Mouse (Mus musculus): Measurements from ENCODE around the gene Slco4a1. TPM values are rescaled to one million over a fixed set of nuclear protein-coding genes. Genes with fewer than 3 reads are reported as not detected.

Gene Slco4a1
- total and polyA plus RNA-seq, 2 experiments from 2014 or later = 2.5 to 5.1 TPM

GRCm38 (mm10) chr2:180468871-180469270 lies 12.8 kb downstream of the Slco4a1 start:
- H3K4me3 ChIP-seq (ENCODE audit: low read depth, low read length) = no peak overlapping the region
- DNase-seq (ENCODE audit: low spot score) (no peak), ATAC-seq (ENCODE audit: low FRiP score) (no peak)
- H3K9me3 ChIP-seq (ENCODE audit: low read length) = no peaks in the 10 kb centered on the region
- TF ChIP-seq CTCF (IDR thresholded peaks at IDR 0.05) = no peak
- H3K36me3 ChIP-seq (ENCODE audit: insufficient read depth, low read length) = no peaks in the 10 kb centered on the region
- H3K4me1 ChIP-seq (ENCODE audit: insufficient read depth, low read length) = no peaks in the 10 kb centered on the region
- no peaks in the 10 kb centered on the region for H3K27me3 ChIP-seq (ENCODE audit: insufficient read depth, low read length)
- no peak overlapping the region for H3K4me2 ChIP-seq (ENCODE audit: low read depth, low read length, poor library complexity, severe bottlenecking)
- H3K27ac ChIP-seq (ENCODE audit: low read depth, low read length) = no peak overlapping the region
- H3K9ac ChIP-seq (replicated peaks; ENCODE audit: low read length, poor library complexity, severe bottlenecking) = no peak overlapping the region
- 93% methylated on average over 8 of the region's 8 CpGs for WGBS

- Histone ChIP-seq H3K4me2 (ENCODE audit: low read depth, low read length, poor library complexity, severe bottlenecking) (no peak overlapping the region), H3K27me3 (ENCODE audit: insufficient read depth, low read length) (no peaks in the 10 kb centered on the region), H3K27ac (ENCODE audit: low read depth, low read length) (no peak overlapping the region), H3K9ac (replicated peaks; ENCODE audit: low read length, poor library complexity, severe bottlenecking) (no peak overlapping the region), H3K4me1 (ENCODE audit: insufficient read depth, low read length) (no peaks in the 10 kb centered on the region), H3K9me3 (ENCODE audit: low read length) (no peaks in the 10 kb centered on the region), H3K36me3 (ENCODE audit: insufficient read depth, low read length) (no peaks in the 10 kb centered on the region), H3K4me3 (ENCODE audit: low read depth, low read length) (no peak overlapping the region)
- ATAC-seq (ENCODE audit: low FRiP score) = no peak
- no peak for TF ChIP-seq CTCF (IDR thresholded peaks at IDR 0.05)
- WGBS = 67% methylated on average over 9 of the region's 9 CpGs
- no peak for DNase-seq (ENCODE audit: low spot score)
These were observed 13.7 kb downstream of the Slco4a1 start for GRCm38 (mm10) chr2:180469768-180470167.

GRCm38 (mm10) chr2:180472306-180473079 lies 16.4 kb downstream of the Slco4a1 start:
- H3K4me3 ChIP-seq (ENCODE audit: low read depth, low read length) = no peak overlapping the region
- 5% methylated on average over 21 of the region's 21 CpGs for WGBS
- H3K9me3 ChIP-seq (ENCODE audit: low read length) = no peaks in the 10 kb centered on the region
- peak; percentile 84 for TF ChIP-seq CTCF (IDR thresholded peaks at IDR 0.05)
- no peaks in the 10 kb centered on the region for H3K27me3 ChIP-seq (ENCODE audit: insufficient read depth, low read length)
- no peaks in the 10 kb centered on the region for H3K4me1 ChIP-seq (ENCODE audit: insufficient read depth, low read length)
- H3K27ac ChIP-seq (ENCODE audit: low read depth, low read length) = no peak overlapping the region
- ATAC-seq (ENCODE audit: low FRiP score) (peak; percentile 41; the same call in 1 of the 2 replicates), DNase-seq (ENCODE audit: low spot score) (peak; percentile 59)
- H3K9ac ChIP-seq (replicated peaks; ENCODE audit: low read length, poor library complexity, severe bottlenecking) = no peak overlapping the region
- H3K36me3 ChIP-seq (ENCODE audit: insufficient read depth, low read length) = no peaks in the 10 kb centered on the region
- no peak overlapping the region for H3K4me2 ChIP-seq (ENCODE audit: low read depth, low read length, poor library complexity, severe bottlenecking)

DNA sequence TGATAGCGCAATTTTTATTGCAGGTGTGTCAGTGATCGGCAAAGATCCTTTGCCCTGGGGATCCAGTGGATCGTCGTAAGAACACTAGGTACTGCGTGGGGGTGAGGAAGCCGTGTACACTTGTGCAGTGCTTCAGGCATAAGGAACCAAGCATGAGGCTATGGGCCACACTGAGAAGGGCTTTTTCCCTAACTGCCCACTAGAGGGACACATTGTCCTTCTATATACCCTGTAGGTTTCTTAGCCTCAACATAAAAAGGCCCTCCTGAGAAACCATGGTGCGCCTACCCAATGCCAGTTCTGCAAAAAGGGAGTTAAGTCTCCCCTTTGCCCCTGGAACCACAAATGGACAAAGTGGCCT lies 17.0 kb downstream of the Slco4a1 start:
- H3K36me3 ChIP-seq (ENCODE audit: insufficient read depth, low read length) = no peaks in the 10 kb centered on the region
- WGBS = 32% methylated on average over 7 of the region's 7 CpGs
- no peak overlapping the region for H3K4me2 ChIP-seq (ENCODE audit: low read depth, low read length, poor library complexity, severe bottlenecking)
- no peak overlapping the region for H3K27ac ChIP-seq (ENCODE audit: low read depth, low read length)
- H3K27me3 ChIP-seq (ENCODE audit: insufficient read depth, low read length) = no peaks in the 10 kb centered on the region
- no peak overlapping the region for H3K4me3 ChIP-seq (ENCODE audit: low read depth, low read length)
- no peaks in the 10 kb centered on the region for H3K9me3 ChIP-seq (ENCODE audit: low read length)
- ATAC-seq (ENCODE audit: low FRiP score) (peak; percentile 76), DNase-seq (ENCODE audit: low spot score) (peak; percentile 94)
- H3K4me1 ChIP-seq (ENCODE audit: insufficient read depth, low read length) = no peaks in the 10 kb centered on the region
- peak; percentile 70 for TF ChIP-seq CTCF (IDR thresholded peaks at IDR 0.05)
- H3K9ac ChIP-seq (replicated peaks; ENCODE audit: low read length, poor library complexity, severe bottlenecking) = no peak overlapping the region

GRCm38 (mm10) chr2:180474864-180475263 lies 18.8 kb downstream of the Slco4a1 start:
- no peaks in the 10 kb centered on the region for H3K4me1 ChIP-seq (ENCODE audit: insufficient read depth, low read length)
- WGBS = 90% methylated on average over 3 of the region's 3 CpGs
- no peak for TF ChIP-seq CTCF (IDR thresholded peaks at IDR 0.05)
- no peak for ATAC-seq (ENCODE audit: low FRiP score)
- no peak for DNase-seq (ENCODE audit: low spot score)
- no peak overlapping the region for H3K27ac ChIP-seq (ENCODE audit: low read depth, low read length)
- H3K4me3 ChIP-seq (ENCODE audit: low read depth, low read length) = no peak overlapping the region
- no peak overlapping the region for H3K4me2 ChIP-seq (ENCODE audit: low read depth, low read length, poor library complexity, severe bottlenecking)
- no peaks in the 10 kb centered on the region for H3K27me3 ChIP-seq (ENCODE audit: insufficient read depth, low read length)
- no peak overlapping the region for H3K9ac ChIP-seq (replicated peaks; ENCODE audit: low read length, poor library complexity, severe bottlenecking)
- no peaks in the 10 kb centered on the region for H3K36me3 ChIP-seq (ENCODE audit: insufficient read depth, low read length)
- no peaks in the 10 kb centered on the region for H3K9me3 ChIP-seq (ENCODE audit: low read length)

DNA sequence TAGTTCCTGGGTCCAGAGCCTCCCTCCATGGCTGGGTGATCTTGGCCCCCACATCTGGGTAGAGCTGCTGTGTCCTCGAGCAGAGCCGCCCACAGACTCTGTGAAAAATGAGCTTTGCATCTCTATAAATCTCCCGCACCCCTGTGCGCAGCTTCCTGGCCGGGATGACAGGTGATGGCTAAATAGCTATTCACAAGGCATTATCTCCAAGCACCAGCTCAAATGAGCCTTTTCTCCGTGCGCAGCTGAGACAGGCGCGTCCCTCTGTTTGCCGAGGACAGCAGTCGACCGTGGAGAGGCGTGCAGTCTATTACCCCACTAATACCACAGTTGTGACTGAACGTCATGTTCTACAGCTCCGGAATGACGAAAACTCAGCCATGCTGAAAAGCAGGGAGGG lies 26.2 kb downstream of the Slco4a1 start:
- H3K9me3 ChIP-seq (ENCODE audit: low read length) = no peaks in the 10 kb centered on the region
- H3K27me3 ChIP-seq (ENCODE audit: insufficient read depth, low read length) = no peaks in the 10 kb centered on the region
- no peak overlapping the region for H3K9ac ChIP-seq (replicated peaks; ENCODE audit: low read length, poor library complexity, severe bottlenecking)
- H3K4me3 ChIP-seq (ENCODE audit: low read depth, low read length) = no peak overlapping the region
- no peak for ATAC-seq (ENCODE audit: low FRiP score)
- no peak overlapping the region for H3K4me2 ChIP-seq (ENCODE audit: low read depth, low read length, poor library complexity, severe bottlenecking)
- H3K36me3 ChIP-seq (ENCODE audit: insufficient read depth, low read length) = no peaks in the 10 kb centered on the region
- WGBS = 5% methylated on average over 16 of the region's 16 CpGs
- DNase-seq (ENCODE audit: low spot score) = peak; percentile 25
- no peak overlapping the region for H3K27ac ChIP-seq (ENCODE audit: low read depth, low read length)
- H3K4me1 ChIP-seq (ENCODE audit: insufficient read depth, low read length) = peaks cover 6% of the 10 kb centered on the region; the same call in 1 of the 2 replicates
- TF ChIP-seq CTCF (IDR thresholded peaks at IDR 0.05) = no peak

Measured in midbrain, postnatal 0 days (tissue).